Mouse (Mus musculus) right cerebral cortex, adult 2 months (tissue): ENCODE measurements around the gene Gpr156.
"Not testable (repeated sequence)": the region's sequence is repeated elsewhere in the genome, so short reads cannot be mapped to it uniquely, and the experiment has no call there.

Experiments
- DNase-seq, 2 experiments: peaks; one replicate each; pipeline ENCODE4 v3.0.0; 2021 to 2022; ENCODE audit warnings: low spot score in 2 of 2

Gpr156 gene

GRCm38 (mm10) chr16:37956076-37956676 is 39.9 kb downstream of the Gpr156 start:
- DNase-seq: no peak

GRCm38 (mm10) chr16:37956751-37957150 is 40.5 kb downstream of the Gpr156 start:
- DNase-seq: no peak

- DNase-seq: not testable (repeated sequence)
Observed at GRCm38 (mm10) chr16:37962696-37963095, 46.4 kb downstream of the Gpr156 start.

- no peak for DNase-seq
Observed at GRCm38 (mm10) chr16:37963331-37964281, 47.3 kb downstream of the Gpr156 start.

GRCm38 (mm10) chr16:37964380-37965070 is 48.2 kb downstream of the Gpr156 start:
- DNase-seq: no peak

- no peak for DNase-seq
Observed at GRCm38 (mm10) chr16:37966871-37967270, 50.6 kb downstream of the Gpr156 start.

- no peak for DNase-seq
Observed at GRCm38 (mm10) chr16:37967415-37967814, 51.1 kb downstream of the Gpr156 start.

GRCm38 (mm10) chr16:37971522-37971921 is 55.2 kb downstream of the Gpr156 start:
- DNase-seq: no peak

GRCm38 (mm10) chr16:37972357-37972756 is 56.1 kb downstream of the Gpr156 start:
- no peak for DNase-seq

GRCm38 (mm10) chr16:37973239-37973638 is 56.9 kb downstream of the Gpr156 start:
- DNase-seq: not testable (repeated sequence)

- peak; percentile 29 to 49 for DNase-seq
Observed at GRCm38 (mm10) chr16:37973855-37974519, 57.7 kb downstream of the Gpr156 start.

- DNase-seq: peak; percentile 73
Observed at GRCm38 (mm10) chr16:37974520-37975340, 58.4 kb downstream of the Gpr156 start.

- no peak for DNase-seq
Observed at GRCm38 (mm10) chr16:37981907-37982306, 65.6 kb downstream of the Gpr156 start.

- DNase-seq: peak; percentile 70 to 75
Observed at GRCm38 (mm10) chr16:37988211-37988865, 72.0 kb downstream of the Gpr156 start.

- DNase-seq: no peak
Observed at GRCm38 (mm10) chr16:37989796-37990195, 73.5 kb downstream of the Gpr156 start.

- peak; percentile 11 to 22 for DNase-seq
Observed at GRCm38 (mm10) chr16:37990553-37991344, 74.5 kb downstream of the Gpr156 start.

- DNase-seq: no peak
Observed at GRCm38 (mm10) chr16:37992806-37993205, 76.5 kb downstream of the Gpr156 start.

- peak; percentile 47 to 50 for DNase-seq
Observed at GRCm38 (mm10) chr16:37994647-37995046, 78.4 kb downstream of the Gpr156 start.

GRCm38 (mm10) chr16:37997771-37998170 is 81.5 kb downstream of the Gpr156 start:
- no peak for DNase-seq
